Mouse (Mus musculus) heart, adult 11 months (tissue): Measurements from ENCODE around the gene Vmn2r73.
"Not testable (repeated sequence)": the region's sequence is repeated elsewhere in the genome, so short reads cannot be mapped to it uniquely, and the experiment has no call there.

ENCODE experiments used
- DNase-seq: peaks from one replicate; pipeline ENCODE4 v3.0.0; 2022

Vmn2r73 gene

DNA sequence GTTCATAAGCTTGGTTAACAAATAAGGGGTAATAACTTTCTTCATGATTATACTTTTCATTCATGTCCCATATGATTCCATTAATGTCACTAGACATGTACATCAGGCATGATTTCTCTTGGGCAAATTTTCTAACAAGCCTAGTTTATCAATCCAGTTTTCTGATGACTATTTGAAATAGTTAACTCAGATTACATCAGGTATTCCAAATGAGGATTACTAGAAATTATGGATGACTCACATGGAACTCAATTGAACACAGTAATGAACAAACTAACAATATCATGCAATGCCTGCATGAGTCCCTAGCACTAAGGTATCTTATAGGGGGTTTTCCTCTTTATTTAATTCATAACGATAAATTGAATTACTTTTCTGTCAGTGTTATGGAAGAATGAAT is at the start of gene Vmn2r73:
Vmn2r73 (minus strand) TSS at position 101 of the 400 bp plus-strand sequence.
- DNase-seq: no peak

DNA sequence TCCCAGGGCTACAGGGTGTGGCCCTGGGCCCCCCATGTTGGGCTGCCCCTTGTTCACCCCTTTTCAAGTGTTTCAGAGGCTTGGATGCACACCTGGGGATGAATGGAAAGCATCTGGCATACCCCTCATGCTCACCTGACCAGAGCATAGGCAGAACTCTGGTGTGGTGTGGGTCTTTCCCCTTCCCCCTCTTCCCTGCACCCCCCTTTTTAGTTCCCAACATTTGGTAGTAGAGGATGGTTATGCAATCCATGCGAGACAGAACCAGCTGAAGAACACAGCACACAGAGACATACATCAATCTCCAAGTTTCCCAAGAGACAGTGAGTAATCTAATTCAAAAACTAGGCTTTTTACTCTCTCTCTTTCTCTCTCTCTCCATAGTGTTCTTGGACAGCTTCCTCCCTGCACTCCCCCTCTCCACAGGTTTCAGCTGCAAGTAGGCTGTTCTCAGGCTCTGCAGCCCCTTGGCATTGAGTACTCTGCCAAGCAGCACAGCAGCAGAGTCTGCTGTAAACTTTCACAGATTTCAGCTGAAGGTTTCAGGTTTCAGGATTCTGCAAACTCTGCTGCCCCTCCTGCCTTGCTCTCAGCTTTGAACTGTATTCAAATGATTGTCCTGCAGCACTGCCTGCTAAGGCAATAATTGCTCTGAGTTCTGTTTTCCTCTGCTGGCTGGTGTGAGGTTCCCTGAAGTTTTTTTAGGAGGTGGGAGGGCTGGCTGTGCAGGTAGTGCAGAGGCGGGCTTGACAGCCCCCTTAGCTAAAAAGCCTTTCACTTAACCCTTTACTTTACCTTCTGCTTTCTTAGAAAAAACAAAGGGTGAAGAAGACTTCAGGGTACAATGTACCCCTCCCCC is 35.7 kb downstream of the Vmn2r73 start:
- DNase-seq: peak; percentile 64

DNA sequence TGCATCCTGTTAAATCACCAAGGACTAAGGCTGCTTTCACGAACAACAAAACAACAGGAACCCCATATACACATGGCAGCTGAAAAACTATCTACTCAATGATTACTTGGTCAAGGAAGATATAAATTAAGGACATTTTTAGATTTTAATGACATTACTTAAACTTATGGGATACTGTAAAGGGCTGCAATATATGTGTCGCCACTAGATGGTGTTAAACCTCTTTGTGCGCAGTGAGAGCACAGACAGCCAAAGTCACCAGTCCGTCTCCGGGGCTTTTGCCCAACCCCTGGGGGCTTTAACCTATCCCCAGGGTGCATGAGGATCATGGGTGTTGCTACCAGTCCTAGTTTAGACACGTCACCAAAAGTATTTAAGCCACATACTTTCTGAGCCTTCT is 58.0 kb downstream of the Vmn2r73 start:
- not testable (repeated sequence) for DNase-seq
